Mouse (Mus musculus) frontal cortex, postnatal 36 days (tissue): ENCODE measurements around the gene Lmnb2.

Experiments used
- DNase-seq, 2 experiments: peaks; one replicate each; pipeline ENCODE4 v3.0.0; 2022; ENCODE audit warnings: low spot score in 2 of 2

The Lmnb2 gene

GRCm38 (mm10) chr10:80930361-80931152 lies 12.5 kb upstream of the Lmnb2 start:
- peak; percentile 56 to 62 for DNase-seq

- peak; percentile 98 for DNase-seq
These were observed 11.5 kb upstream of the Lmnb2 start, which contains the start of gene Gadd45b for GRCm38 (mm10) chr10:80929299-80930226. Gene Gadd45b (plus strand): TSS chr10:80930073.

DNA sequence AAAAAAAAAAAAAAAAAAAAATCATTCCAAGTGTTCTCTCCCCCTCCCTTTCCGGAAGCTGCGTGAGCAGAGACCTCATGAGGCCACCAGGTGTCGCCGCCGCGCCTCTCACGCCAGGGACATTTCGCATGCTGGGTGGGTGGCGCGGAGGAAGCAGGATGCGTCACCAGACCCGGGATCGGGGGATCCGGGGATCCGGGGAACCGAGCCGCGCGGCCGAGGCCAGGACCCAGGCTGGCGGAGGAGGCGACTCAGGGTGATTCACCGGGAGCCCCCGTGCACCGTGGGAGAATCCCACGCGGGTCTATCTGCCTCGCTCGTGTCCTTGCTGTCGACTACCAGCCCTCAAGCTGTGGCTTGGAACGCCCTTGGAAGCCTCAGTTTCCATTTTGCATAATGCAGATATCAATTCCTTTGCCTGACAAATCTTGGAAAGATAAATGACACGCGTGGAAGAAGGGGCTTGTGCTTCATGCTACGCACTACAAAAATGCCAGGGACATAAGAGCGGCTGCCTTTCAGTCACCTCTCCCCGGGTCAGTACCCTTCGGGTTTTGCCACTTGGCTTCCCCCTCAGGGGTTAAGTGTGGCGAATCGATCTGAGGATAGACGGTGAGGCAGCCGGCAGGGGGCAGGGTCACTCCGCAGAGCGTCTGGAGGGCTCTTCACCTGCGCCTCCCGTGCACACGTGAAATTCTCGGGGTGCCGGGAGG lies 10.7 kb upstream of the Lmnb2 start:
- DNase-seq: peak; percentile 91 to 94

GRCm38 (mm10) chr10:80925472-80925871 lies 7.4 kb upstream of the Lmnb2 start:
- no peak for DNase-seq

DNA sequence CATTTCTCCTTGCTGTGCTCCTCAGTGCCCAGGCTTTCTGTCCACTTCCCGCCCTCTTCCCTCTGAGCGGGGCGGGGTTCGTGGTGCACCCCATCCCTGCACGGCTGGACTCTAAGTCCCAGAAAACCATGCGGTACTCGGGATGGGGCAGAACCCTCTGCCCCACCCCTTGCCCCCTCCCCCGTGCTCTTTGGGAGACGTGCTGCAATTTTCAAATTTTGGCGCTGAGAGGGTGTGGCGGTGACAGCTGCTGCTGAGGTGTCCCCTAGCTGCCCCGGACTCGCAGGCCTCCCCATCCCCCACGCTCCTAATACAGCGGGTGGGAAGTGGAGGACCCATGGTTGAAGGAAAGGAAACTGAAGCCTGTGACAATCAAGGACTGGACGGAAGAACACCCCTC lies 3.9 kb upstream of the Lmnb2 start:
- DNase-seq: no peak

GRCm38 (mm10) chr10:80917336-80917778 lies 688 bp downstream of the Lmnb2 start:
- no peak for DNase-seq

DNA sequence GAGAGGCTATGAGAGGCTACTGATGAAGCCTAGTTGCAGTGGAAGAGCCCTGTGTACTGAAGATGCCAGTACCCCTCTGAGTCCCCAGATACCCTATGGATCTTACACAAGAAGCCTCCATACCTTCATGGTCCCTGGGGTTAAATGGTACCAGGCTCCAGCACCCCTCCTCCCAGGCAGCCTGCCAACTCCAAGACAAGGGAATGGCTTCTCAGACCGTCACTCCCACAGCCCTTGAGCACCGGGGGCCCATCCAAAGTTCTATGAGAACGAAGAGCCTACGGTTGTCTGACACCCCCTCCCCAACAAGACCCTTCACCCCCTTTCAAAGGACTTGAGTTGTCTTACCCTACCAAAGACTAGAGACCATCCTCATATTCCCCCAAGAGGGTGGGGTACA lies 2.3 kb downstream of the Lmnb2 start:
- DNase-seq: no peak

DNA sequence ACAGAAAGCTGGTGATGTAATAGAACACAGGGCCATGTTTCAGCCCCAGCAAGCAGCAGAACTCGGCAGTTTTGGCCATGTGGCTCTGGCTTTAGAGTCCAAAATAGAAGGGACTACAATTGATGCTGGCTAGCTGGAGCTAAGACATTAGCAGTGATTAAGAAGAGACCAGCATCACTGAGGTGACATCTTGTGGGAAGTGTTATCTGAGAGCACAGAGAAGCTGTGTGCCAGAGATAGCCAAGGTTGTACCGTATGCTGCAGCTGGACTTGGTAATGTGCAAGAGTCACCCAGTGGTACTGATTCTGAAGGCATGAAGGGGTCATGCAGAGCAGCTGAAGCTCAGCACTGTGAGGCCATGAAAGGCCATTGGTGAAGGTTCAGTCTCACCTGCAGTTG lies 2.8 kb downstream of the Lmnb2 start:
- DNase-seq: no peak

DNA sequence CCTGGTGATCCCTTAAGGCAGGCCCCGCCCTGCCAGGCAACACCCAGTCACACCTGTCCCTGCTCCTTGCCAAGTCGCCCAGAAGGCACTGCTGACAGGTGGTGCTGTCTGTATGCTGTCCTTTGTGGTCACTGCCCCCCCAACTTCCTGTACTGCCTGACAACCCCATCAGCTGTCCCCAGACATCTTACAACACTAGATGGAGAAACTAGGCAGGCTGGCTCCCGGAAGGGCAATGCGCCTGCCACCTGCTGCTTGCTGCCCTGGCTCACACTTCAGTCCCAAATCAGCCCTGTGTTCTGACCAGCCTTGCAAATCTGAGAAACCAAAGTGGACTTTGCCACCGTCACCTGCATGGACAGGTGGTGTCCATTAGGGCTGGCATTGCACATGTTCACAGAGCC lies 3.8 kb downstream of the Lmnb2 start:
- no peak for DNase-seq

- no peak for DNase-seq
These were observed 4.6 kb downstream of the Lmnb2 start for GRCm38 (mm10) chr10:80913364-80914011.

- no peak for DNase-seq
These were observed 6.2 kb downstream of the Lmnb2 start for GRCm38 (mm10) chr10:80911891-80912290.

GRCm38 (mm10) chr10:80911354-80911753 lies 6.7 kb downstream of the Lmnb2 start:
- DNase-seq: no peak

GRCm38 (mm10) chr10:80909375-80910162 lies 8.5 kb downstream of the Lmnb2 start:
- DNase-seq: no peak

GRCm38 (mm10) chr10:80904709-80905108 lies 13.3 kb downstream of the Lmnb2 start:
- no peak for DNase-seq

- DNase-seq: no peak
These were observed 13.9 kb downstream of the Lmnb2 start for GRCm38 (mm10) chr10:80904004-80904693.

DNA sequence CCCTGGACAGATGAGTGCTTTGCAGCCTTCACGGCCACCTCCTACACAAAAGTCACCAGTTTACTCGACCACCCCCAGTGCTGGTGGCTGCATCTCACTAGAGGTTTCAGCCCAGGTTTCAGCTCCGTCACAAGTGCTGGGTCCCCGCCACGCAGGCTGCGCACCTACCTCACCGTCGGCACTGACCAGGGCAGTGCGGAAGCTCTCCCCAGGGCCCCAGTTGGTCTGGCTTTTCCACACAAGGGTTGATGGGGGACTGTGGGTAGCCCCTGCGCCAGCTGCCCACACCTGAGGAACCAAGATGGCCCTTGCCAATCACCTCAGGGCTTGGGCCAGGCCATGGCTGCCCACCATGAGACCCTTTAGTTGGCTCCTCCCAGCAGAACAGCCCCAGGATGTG lies 14.8 kb downstream of the Lmnb2 start:
- no peak for DNase-seq

DNA sequence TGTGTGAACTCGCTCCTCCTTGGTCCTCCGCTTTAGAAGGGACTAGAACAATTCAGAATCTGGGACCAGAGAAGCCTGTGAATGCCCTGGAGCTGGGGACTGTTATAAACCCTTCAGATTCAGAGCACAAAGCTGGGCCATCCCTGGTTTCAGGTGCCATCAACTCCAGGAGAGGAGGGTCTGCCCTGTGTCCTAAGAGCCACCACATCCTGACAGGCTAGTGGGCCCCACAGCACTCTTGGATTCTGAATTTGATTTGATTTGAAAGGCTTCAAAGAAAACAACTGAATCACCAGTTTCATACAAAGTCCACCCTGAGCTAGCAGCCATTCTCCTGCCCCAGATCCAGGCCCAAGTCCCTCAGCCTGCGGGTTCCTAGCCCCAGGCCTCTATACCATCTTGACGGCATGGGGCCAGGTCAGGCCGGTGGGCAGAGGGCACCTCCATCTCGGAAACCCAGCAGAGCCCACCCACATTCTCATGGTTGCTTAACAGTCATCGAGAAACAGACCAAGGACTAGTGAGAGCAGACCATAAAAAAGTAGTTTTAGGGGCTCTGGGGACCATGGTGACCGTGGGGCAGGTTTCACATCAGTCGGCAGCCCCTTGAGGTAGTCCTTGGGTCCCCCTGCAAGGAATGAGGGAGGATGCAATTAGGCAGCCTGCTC lies 15.6 kb downstream of the Lmnb2 start:
- DNase-seq: no peak

- DNase-seq: no peak
These were observed 16.4 kb downstream of the Lmnb2 start for GRCm38 (mm10) chr10:80901409-80902272.
